Mouse (Mus musculus): ENCODE measurements at regions not wholly inside any gene's neighbourhood (a gene's known extent, or its start where the extent isn't known, plus 50 kb on each side); places are given as distances from the start of the nearest gene placed in this dataset.
A peak's percentile ranks its signal among the peaks of the same experiment; 100 is the strongest.

GRCm38 (mm10) chr2:114454901-114455300 lies 199.9 kb downstream of the Dph6 start:
- H3K4me3 ChIP-seq (ENCODE audit: low read depth, low read length) = no peak overlapping the region
- WGBS = 85% methylated on average over 2 of the region's 2 CpGs
- H3K9ac ChIP-seq (ENCODE audit: low read depth, low read length) = no peak overlapping the region
- H3K4me1 ChIP-seq (ENCODE audit: control insufficient read depth, insufficient read depth, low read length) = no peaks in the 10 kb centered on the region
- no peaks in the 10 kb centered on the region for H3K9me3 ChIP-seq (replicated peaks; ENCODE audit: control insufficient read depth, low read length, poor library complexity, severe bottlenecking)
- no peak overlapping the region for H3K4me2 ChIP-seq (ENCODE audit: low read length)
- no peak for ATAC-seq
- no peaks in the 10 kb centered on the region for H3K27me3 ChIP-seq (ENCODE audit: control insufficient read depth, insufficient read depth, low read depth, low read length)
- no peaks in the 10 kb centered on the region for H3K36me3 ChIP-seq (ENCODE audit: control insufficient read depth, insufficient read depth, low read length)
- H3K27ac ChIP-seq (ENCODE audit: low read length) = no peak overlapping the region

GRCm38 (mm10) chr2:114450185-114450584 lies 204.6 kb downstream of the Dph6 start:
- no peaks in the 10 kb centered on the region for H3K27me3 ChIP-seq (ENCODE audit: control insufficient read depth, insufficient read depth, low read depth, low read length)
- no peak overlapping the region for H3K4me2 ChIP-seq (ENCODE audit: low read length)
- H3K9ac ChIP-seq (ENCODE audit: low read depth, low read length) = no peak overlapping the region
- no peak overlapping the region for H3K27ac ChIP-seq (ENCODE audit: low read length)
- H3K9me3 ChIP-seq (replicated peaks; ENCODE audit: control insufficient read depth, low read length, poor library complexity, severe bottlenecking) = no peaks in the 10 kb centered on the region
- H3K4me1 ChIP-seq (ENCODE audit: control insufficient read depth, insufficient read depth, low read length) = no peaks in the 10 kb centered on the region
- H3K36me3 ChIP-seq (ENCODE audit: control insufficient read depth, insufficient read depth, low read length) = no peaks in the 10 kb centered on the region
- WGBS = 71% methylated on average over 1 of the region's 1 CpGs
- no peak for ATAC-seq
- H3K4me3 ChIP-seq (ENCODE audit: low read depth, low read length) = no peak overlapping the region

GRCm38 (mm10) chr2:114443801-114444200 lies 211.0 kb downstream of the Dph6 start:
- Histone ChIP-seq H3K9me3 (replicated peaks; ENCODE audit: control insufficient read depth, low read length, poor library complexity, severe bottlenecking) (no peaks in the 10 kb centered on the region), H3K27ac (ENCODE audit: low read length) (no peak overlapping the region), H3K4me2 (ENCODE audit: low read length) (no peak overlapping the region), H3K9ac (ENCODE audit: low read depth, low read length) (no peak overlapping the region), H3K36me3 (ENCODE audit: control insufficient read depth, insufficient read depth, low read length) (no peaks in the 10 kb centered on the region), H3K27me3 (ENCODE audit: control insufficient read depth, insufficient read depth, low read depth, low read length) (no peaks in the 10 kb centered on the region), H3K4me1 (ENCODE audit: control insufficient read depth, insufficient read depth, low read length) (0 out of 2 replicates have a peak, but pooled peaks cover 2% of the 10 kb centered on the region), H3K4me3 (ENCODE audit: low read depth, low read length) (no peak overlapping the region)
- ATAC-seq = no peak
- 79% methylated on average over 2 of the region's 2 CpGs for WGBS

DNA sequence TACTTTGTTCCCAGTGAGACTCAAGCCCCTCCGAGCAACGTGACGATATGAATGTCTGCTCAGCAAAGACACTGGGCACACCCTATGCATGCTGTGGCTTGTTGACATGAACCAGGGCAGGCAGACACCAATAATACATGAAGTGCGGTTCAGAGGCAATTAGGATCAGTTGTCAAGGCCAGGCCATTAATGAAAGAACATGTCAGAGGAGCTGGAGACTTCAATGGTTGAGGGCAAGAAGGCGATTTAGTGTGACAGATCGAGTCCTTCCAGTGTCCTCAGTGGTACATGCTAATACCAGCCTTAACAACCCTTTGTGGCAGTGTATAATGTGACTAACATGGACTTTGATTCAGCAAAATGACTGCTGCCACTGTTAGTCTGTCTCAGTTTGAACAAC lies 213.8 kb downstream of the Dph6 start:
- Histone ChIP-seq H3K4me2 (ENCODE audit: low read length) (no peak overlapping the region), H3K4me3 (ENCODE audit: low read depth, low read length) (no peak overlapping the region), H3K4me1 (ENCODE audit: control insufficient read depth, insufficient read depth, low read length) (0 out of 2 replicates have a peak, but pooled peaks cover 2% of the 10 kb centered on the region), H3K36me3 (ENCODE audit: control insufficient read depth, insufficient read depth, low read length) (no peaks in the 10 kb centered on the region), H3K9me3 (replicated peaks; ENCODE audit: control insufficient read depth, low read length, poor library complexity, severe bottlenecking) (no peaks in the 10 kb centered on the region), H3K27ac (ENCODE audit: low read length) (no peak overlapping the region), H3K9ac (ENCODE audit: low read depth, low read length) (no peak overlapping the region), H3K27me3 (ENCODE audit: control insufficient read depth, insufficient read depth, low read depth, low read length) (no peaks in the 10 kb centered on the region)
- 50% methylated on average over 6 of the region's 6 CpGs for WGBS
- ATAC-seq = peak; percentile 62; the same call in 1 of the 2 replicates

- no peak overlapping the region for H3K27ac ChIP-seq (ENCODE audit: low read length)
- 64% methylated on average over 1 of the region's 1 CpGs for WGBS
- H3K9ac ChIP-seq (ENCODE audit: low read depth, low read length) = no peak overlapping the region
- no peak overlapping the region for H3K4me3 ChIP-seq (ENCODE audit: low read depth, low read length)
- no peaks in the 10 kb centered on the region for H3K9me3 ChIP-seq (replicated peaks; ENCODE audit: control insufficient read depth, low read length, poor library complexity, severe bottlenecking)
- no peaks in the 10 kb centered on the region for H3K27me3 ChIP-seq (ENCODE audit: control insufficient read depth, insufficient read depth, low read depth, low read length)
- no peak for ATAC-seq
- H3K4me2 ChIP-seq (ENCODE audit: low read length) = no peak overlapping the region
- 0 out of 2 replicates have a peak, but pooled peaks cover 2% of the 10 kb centered on the region for H3K4me1 ChIP-seq (ENCODE audit: control insufficient read depth, insufficient read depth, low read length)
- H3K36me3 ChIP-seq (ENCODE audit: control insufficient read depth, insufficient read depth, low read length) = no peaks in the 10 kb centered on the region
Measured at GRCm38 (mm10) chr2:114439668-114440067, 215.1 kb downstream of the Dph6 start.

DNA sequence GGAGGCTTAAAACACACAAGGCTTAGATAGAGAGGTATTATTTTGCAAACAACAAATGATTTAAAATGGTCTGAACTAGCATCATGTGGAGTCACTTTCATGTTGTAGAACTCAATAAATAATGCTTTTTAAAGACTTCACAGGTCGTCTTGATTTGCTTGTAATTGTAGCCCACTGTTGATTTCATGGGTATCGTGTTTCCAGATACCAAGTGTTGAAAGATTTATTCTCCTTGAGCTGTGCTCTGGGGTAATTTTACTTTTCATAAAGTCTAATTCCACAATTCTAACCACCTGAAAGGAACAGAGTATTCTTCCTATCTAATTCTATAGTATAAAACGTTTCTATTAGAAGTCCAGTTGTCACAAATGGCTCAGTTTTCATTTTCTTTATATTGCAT lies 216.7 kb downstream of the Dph6 start:
- H3K4me1 ChIP-seq (ENCODE audit: control insufficient read depth, insufficient read depth, low read length) = 0 out of 2 replicates have a peak, but pooled peaks cover 2% of the 10 kb centered on the region

GRCm38 (mm10) chr2:114427426-114428157 lies 226.3 kb upstream of the Zfp770 start:
- no peaks in the 10 kb centered on the region for H3K36me3 ChIP-seq (ENCODE audit: control insufficient read depth, insufficient read depth, low read length)
- H3K9ac ChIP-seq (ENCODE audit: low read depth, low read length) = no peak overlapping the region
- H3K27ac ChIP-seq (ENCODE audit: low read length) = no peak overlapping the region
- 89% methylated on average over 10 of the region's 10 CpGs for WGBS
- H3K4me3 ChIP-seq (ENCODE audit: low read depth, low read length) = no peak overlapping the region
- no peaks in the 10 kb centered on the region for H3K27me3 ChIP-seq (ENCODE audit: control insufficient read depth, insufficient read depth, low read depth, low read length)
- no peaks in the 10 kb centered on the region for H3K9me3 ChIP-seq (replicated peaks; ENCODE audit: control insufficient read depth, low read length, poor library complexity, severe bottlenecking)
- H3K4me1 ChIP-seq (ENCODE audit: control insufficient read depth, insufficient read depth, low read length) = no peaks in the 10 kb centered on the region
- ATAC-seq = no peak
- H3K4me2 ChIP-seq (ENCODE audit: low read length) = no peak overlapping the region

More for the DNA sequence above, 216.7 kb downstream of the Dph6 start:
- H3K4me2 ChIP-seq (ENCODE audit: low read length) = no peak overlapping the region
- 45% methylated on average over 3 of the region's 3 CpGs for WGBS
- no peak for ATAC-seq
- H3K27me3 ChIP-seq (ENCODE audit: control insufficient read depth, insufficient read depth, low read depth, low read length) = no peaks in the 10 kb centered on the region
- no peaks in the 10 kb centered on the region for H3K36me3 ChIP-seq (ENCODE audit: control insufficient read depth, insufficient read depth, low read length)
- no peak overlapping the region for H3K4me3 ChIP-seq (ENCODE audit: low read depth, low read length)
- no peaks in the 10 kb centered on the region for H3K9me3 ChIP-seq (replicated peaks; ENCODE audit: control insufficient read depth, low read length, poor library complexity, severe bottlenecking)
- H3K27ac ChIP-seq (ENCODE audit: low read length) = no peak overlapping the region
- H3K9ac ChIP-seq (ENCODE audit: low read depth, low read length) = no peak overlapping the region

DNA sequence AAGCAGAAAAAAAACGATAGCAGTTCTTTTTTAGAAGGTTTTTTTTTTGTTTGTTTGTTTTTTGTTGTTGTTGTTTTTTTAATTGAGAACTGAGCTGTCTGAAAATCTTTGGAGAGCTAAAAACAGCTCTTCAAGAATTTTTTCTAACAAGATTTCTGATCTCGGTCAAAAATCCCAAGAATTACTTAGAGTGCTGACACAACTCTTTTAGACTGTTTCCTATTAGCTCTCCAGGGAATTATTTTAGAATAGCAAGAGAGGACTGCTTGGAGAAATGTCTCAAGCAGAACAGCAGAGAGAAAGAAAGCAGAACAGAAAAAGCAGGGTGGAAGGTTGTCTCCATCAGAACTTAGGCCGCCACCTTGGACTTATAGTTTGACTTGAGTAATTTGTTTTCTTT lies 218.1 kb upstream of the Zfp770 start:
- Histone ChIP-seq H3K4me2 (ENCODE audit: low read length) (no peak overlapping the region), H3K9me3 (replicated peaks; ENCODE audit: control insufficient read depth, low read length, poor library complexity, severe bottlenecking) (no peaks in the 10 kb centered on the region), H3K27me3 (ENCODE audit: control insufficient read depth, insufficient read depth, low read depth, low read length) (no peaks in the 10 kb centered on the region), H3K9ac (ENCODE audit: low read depth, low read length) (no peak overlapping the region), H3K4me1 (ENCODE audit: control insufficient read depth, insufficient read depth, low read length) (no peaks in the 10 kb centered on the region), H3K27ac (ENCODE audit: low read length) (no peak overlapping the region), H3K36me3 (ENCODE audit: control insufficient read depth, insufficient read depth, low read length) (no peaks in the 10 kb centered on the region), H3K4me3 (ENCODE audit: low read depth, low read length) (no peak overlapping the region)
- WGBS = 69% methylated on average over 3 of the region's 3 CpGs
- no peak for ATAC-seq

DNA sequence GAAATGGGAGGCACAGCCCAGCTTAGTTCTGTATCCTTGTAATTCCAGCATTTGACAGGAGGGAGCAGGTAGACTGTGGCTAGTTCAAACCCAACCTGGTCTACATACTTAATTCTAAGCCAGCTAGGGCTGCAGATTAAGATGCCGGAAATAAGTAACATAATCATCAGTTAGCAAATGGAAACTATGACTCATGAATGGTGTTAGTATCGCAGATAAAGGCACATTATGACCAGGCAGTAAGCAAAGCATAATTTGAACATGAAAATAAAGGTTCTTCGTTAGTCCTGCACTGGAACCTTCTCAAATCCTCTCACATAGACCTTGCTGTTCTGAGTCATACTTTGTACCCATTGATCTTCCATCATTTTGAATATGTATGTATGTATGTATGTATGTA lies 211.7 kb upstream of the Zfp770 start:
- ATAC-seq = no peak
- Histone ChIP-seq H3K27me3 (ENCODE audit: control insufficient read depth, insufficient read depth, low read depth, low read length) (no peaks in the 10 kb centered on the region), H3K4me1 (ENCODE audit: control insufficient read depth, insufficient read depth, low read length) (no peaks in the 10 kb centered on the region), H3K36me3 (ENCODE audit: control insufficient read depth, insufficient read depth, low read length) (no peaks in the 10 kb centered on the region), H3K9ac (ENCODE audit: low read depth, low read length) (no peak overlapping the region), H3K4me3 (ENCODE audit: low read depth, low read length) (no peak overlapping the region), H3K9me3 (replicated peaks; ENCODE audit: control insufficient read depth, low read length, poor library complexity, severe bottlenecking) (no peaks in the 10 kb centered on the region), H3K27ac (ENCODE audit: low read length) (no peak overlapping the region), H3K4me2 (ENCODE audit: low read length) (no peak overlapping the region)
- 95% methylated on average over 3 of the region's 3 CpGs for WGBS
